Mouse (Mus musculus): ENCODE measurements around the gene Plekhg1. TPM values are rescaled to one million over a fixed set of nuclear protein-coding genes. Genes with fewer than 3 reads are reported as not detected.

Gene Plekhg1
- polyA plus RNA-seq, 1 experiment from 2014 or later = 7.4 TPM

GRCm38 (mm10) chr10:3997851-3998426, 257.8 kb downstream of the Plekhg1 start:
- 83% methylated on average over 7 of the region's 7 CpGs for WGBS
- H3K9ac ChIP-seq (replicated peaks) = no peak overlapping the region
- no peaks in the 10 kb centered on the region for H3K4me1 ChIP-seq
- H3K4me3 ChIP-seq (replicated peaks) = no peak overlapping the region
- no peaks in the 10 kb centered on the region for H3K36me3 ChIP-seq
- H3K27ac ChIP-seq (replicated peaks) = no peak overlapping the region
- no peak overlapping the region for H3K4me2 ChIP-seq
- no peak for ATAC-seq (ENCODE audit: low FRiP score)
- no peaks in the 10 kb centered on the region for H3K27me3 ChIP-seq (replicated peaks)
- H3K9me3 ChIP-seq (replicated peaks) = no peaks in the 10 kb centered on the region

DNA sequence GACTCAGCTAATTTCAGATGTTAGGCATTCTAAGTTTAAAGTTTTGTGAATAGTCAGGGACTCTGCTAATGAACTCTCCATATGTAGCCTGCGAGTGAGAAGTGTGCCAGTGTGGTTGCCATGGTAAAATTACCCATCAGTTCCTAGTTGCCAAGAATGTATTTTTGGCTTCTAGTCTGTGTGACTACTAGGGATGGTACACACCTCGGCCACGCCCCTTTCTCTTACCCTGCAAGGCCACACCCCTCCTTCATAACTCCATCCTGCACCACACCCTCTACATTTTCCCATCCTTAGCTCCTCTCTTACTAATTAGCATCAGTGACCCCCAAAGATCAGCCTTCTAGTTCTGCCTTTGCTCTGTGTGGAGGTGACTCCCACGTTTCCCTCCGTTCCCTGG, 262.5 kb downstream of the Plekhg1 start:
- Histone ChIP-seq H3K9me3 (replicated peaks) (no peaks in the 10 kb centered on the region), H3K9ac (replicated peaks) (no peak overlapping the region), H3K4me3 (replicated peaks) (no peak overlapping the region), H3K4me1 (peaks cover 16% of the 10 kb centered on the region), H3K27me3 (replicated peaks) (no peaks in the 10 kb centered on the region), H3K27ac (replicated peaks) (no peak overlapping the region), H3K4me2 (no peak overlapping the region), H3K36me3 (no peaks in the 10 kb centered on the region)
- ATAC-seq (ENCODE audit: low FRiP score) = no peak
- 84% methylated on average over 5 of the region's 5 CpGs for WGBS

DNA sequence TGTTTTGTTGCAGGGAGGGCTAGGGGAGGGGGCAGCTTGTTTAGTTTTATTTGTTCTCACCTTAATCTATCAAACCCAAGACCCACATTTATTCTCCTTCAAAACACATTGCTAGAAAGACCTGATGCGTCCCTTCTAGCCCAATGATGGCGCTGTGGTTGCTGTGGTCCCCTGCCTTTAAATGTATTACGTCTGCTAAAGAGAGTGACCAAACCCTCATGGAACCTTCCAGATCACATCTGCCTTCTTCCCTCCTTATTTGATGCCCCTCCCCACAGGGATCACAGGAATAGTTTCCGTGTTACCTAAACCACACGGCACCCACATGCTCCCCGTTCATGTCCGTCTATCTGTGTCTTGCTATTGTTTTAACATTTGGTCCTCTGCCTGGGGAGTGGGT, 265.0 kb downstream of the Plekhg1 start:
- Histone ChIP-seq H3K27ac (replicated peaks) (peak overlapping the region; percentile 35; the same call in 1 of the 2 replicates), H3K4me3 (replicated peaks) (no peak overlapping the region), H3K9ac (replicated peaks) (no peak overlapping the region), H3K27me3 (replicated peaks) (no peaks in the 10 kb centered on the region), H3K9me3 (replicated peaks) (no peaks in the 10 kb centered on the region), H3K4me1 (peaks cover 16% of the 10 kb centered on the region), H3K4me2 (no peak overlapping the region), H3K36me3 (no peaks in the 10 kb centered on the region)
- ATAC-seq (ENCODE audit: low FRiP score) = no peak
- WGBS = 65% methylated on average over 7 of the region's 7 CpGs

- ATAC-seq (ENCODE audit: low FRiP score) = peak; percentile 76
- peaks cover 16% of the 10 kb centered on the region for H3K4me1 ChIP-seq
- H3K9ac ChIP-seq (replicated peaks) = no peak overlapping the region
- WGBS = 56% methylated on average over 7 of the region's 7 CpGs
- H3K27me3 ChIP-seq (replicated peaks) = no peaks in the 10 kb centered on the region
- H3K27ac ChIP-seq (replicated peaks) = peak overlapping the region; percentile 60
- H3K4me2 ChIP-seq = no peak overlapping the region
- H3K4me3 ChIP-seq (replicated peaks) = no peak overlapping the region
- H3K36me3 ChIP-seq = no peaks in the 10 kb centered on the region
- no peaks in the 10 kb centered on the region for H3K9me3 ChIP-seq (replicated peaks)
Measured at GRCm38 (mm10) chr10:4006296-4007015, 266.3 kb downstream of the Plekhg1 start.

Other genes with a start within 250 kb of the Plekhg1 start
- 0.37 and 0.45 TPM in 2 replicates for gene Iyd, start 200.1 kb upstream of the Plekhg1 start, polyA plus RNA-seq (2015; fragmentation: Nextera tagmentation; extraction: Ambion mirVana)
- 6.7 and 9.9 TPM in 2 replicates for gene Mthfd1l, start 232.8 kb downstream of the Plekhg1 start, polyA plus RNA-seq (2015; fragmentation: Nextera tagmentation; extraction: Ambion mirVana)

Data from neural tube, embryonic 15.5 days (tissue).